Mouse (Mus musculus) urinary bladder, postnatal 14 days (tissue): ENCODE data around the gene Fam192a.

Experiments used
- DNase-seq: peaks from one replicate; pipeline ENCODE4 v3.0.0; 2021; ENCODE audit warnings: low spot score

Fam192a gene

GRCm38 (mm10) chr8:94601607-94602385, at the start of gene Fam192a, which contains the start of gene Rspry1:
Gene Fam192a (minus strand): TSS chr8:94601997.
Gene Rspry1 (plus strand): TSS chr8:94601937.
- peak; percentile 100 for DNase-seq

GRCm38 (mm10) chr8:94649496-94649895, 47.7 kb upstream of the Fam192a start:
- DNase-seq: no peak

- DNase-seq: no peak
Measured at GRCm38 (mm10) chr8:94646165-94646564, 44.4 kb upstream of the Fam192a start.

GRCm38 (mm10) chr8:94645202-94645601, 43.4 kb upstream of the Fam192a start:
- DNase-seq: no peak

GRCm38 (mm10) chr8:94641938-94642337, 40.1 kb upstream of the Fam192a start:
- DNase-seq: no peak

GRCm38 (mm10) chr8:94641183-94641582, 39.4 kb upstream of the Fam192a start:
- DNase-seq: no peak

GRCm38 (mm10) chr8:94634211-94634610, 32.4 kb upstream of the Fam192a start:
- DNase-seq: no peak

GRCm38 (mm10) chr8:94633564-94634194, 31.9 kb upstream of the Fam192a start:
- DNase-seq: no peak

- no peak for DNase-seq
Measured at GRCm38 (mm10) chr8:94624885-94625284, 23.1 kb upstream of the Fam192a start.

- no peak for DNase-seq
Measured at GRCm38 (mm10) chr8:94607064-94607463, 5.3 kb upstream of the Fam192a start.

GRCm38 (mm10) chr8:94604030-94604429, 2.2 kb upstream of the Fam192a start:
- no peak for DNase-seq

GRCm38 (mm10) chr8:94602471-94603131, 804 bp upstream of the Fam192a start:
- peak; percentile 8 for DNase-seq

- DNase-seq: no peak
Measured at GRCm38 (mm10) chr8:94601034-94601606, 677 bp downstream of the Fam192a start.

GRCm38 (mm10) chr8:94600478-94600877, 1.3 kb downstream of the Fam192a start:
- DNase-seq: no peak

- DNase-seq: no peak
Measured at GRCm38 (mm10) chr8:94594211-94594610, 7.6 kb downstream of the Fam192a start.

GRCm38 (mm10) chr8:94591691-94592090, 10.1 kb downstream of the Fam192a start:
- DNase-seq: no peak

- peak; percentile 46 for DNase-seq
Measured at GRCm38 (mm10) chr8:94584238-94584817, 17.5 kb downstream of the Fam192a start.

GRCm38 (mm10) chr8:94582569-94582968, 19.2 kb downstream of the Fam192a start:
- DNase-seq: no peak

- DNase-seq: no peak
Measured at GRCm38 (mm10) chr8:94581820-94582483, 19.8 kb downstream of the Fam192a start.

GRCm38 (mm10) chr8:94575148-94575547, 26.6 kb downstream of the Fam192a start:
- DNase-seq: no peak

GRCm38 (mm10) chr8:94574159-94574907, 27.5 kb downstream of the Fam192a start:
- DNase-seq: no peak
